ENCODE assay signal across 14 mouse cellular contexts in the genomic region with DNA sequence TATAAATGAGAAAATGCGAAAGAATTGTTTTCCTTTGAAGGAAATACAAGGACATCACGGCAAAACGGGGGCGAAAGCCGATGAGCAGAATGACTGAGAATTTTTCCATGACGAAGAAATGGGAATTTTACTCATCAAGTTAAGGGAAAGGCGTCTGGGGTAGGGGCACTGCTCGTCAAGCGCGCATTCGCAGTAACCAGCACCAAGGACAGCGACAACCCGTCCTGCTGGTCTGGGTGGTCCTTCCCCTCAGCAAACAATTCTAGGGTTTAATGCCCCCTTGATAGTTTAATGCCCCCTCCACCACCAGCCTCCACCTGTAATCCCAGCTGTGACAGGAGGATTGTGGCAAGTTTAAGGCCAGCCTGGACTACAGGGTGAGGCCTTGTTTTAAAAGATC. TPM values are rescaled to one million over a fixed set of nuclear protein-coding genes. Genes with fewer than 3 reads are reported as not detected.
DNase-seq lines count a peak whose midpoint lies in the region; ATAC-seq lines count a peak whose summit lies in the region.
"Had no signal": no experiment of that assay in that cellular context is flagged by ENCODE, and none has a peak within 500 bp of the region (broad histone marks: within the 10 kb centered on the region; RNA-seq: fewer than 3 reads in every experiment).

No protein-coding gene starts in this region.

- no peaks in the 10 kb centered on the region for H3K9me3 ChIP-seq in hindbrain, embryonic 11.5 days (ENCODE audit: control insufficient read depth, low read length)
- no peaks in the 10 kb centered on the region for H3K9me3 ChIP-seq in hindbrain, embryonic 13.5 days
- H3K9me3 ChIP-seq in embryonic facial prominence, embryonic 11.5 days (replicated peaks; ENCODE audit: control insufficient read depth, low read length), result no peaks in the 10 kb centered on the region
- H3K9me3 ChIP-seq: forebrain, embryonic 12.5 days; intestine, embryonic 15.5 days; lung, embryonic 15.5 days had no signal

- no peak overlapping the region for H3K4me3 ChIP-seq in hindbrain, embryonic 11.5 days (ENCODE audit: low read depth, low read length)
- H3K4me3 ChIP-seq in hindbrain, embryonic 13.5 days, result no peak overlapping the region
- no peak overlapping the region for H3K4me3 ChIP-seq in embryonic facial prominence, embryonic 11.5 days (ENCODE audit: low read depth, low read length)
- H3K4me3 ChIP-seq: forebrain, embryonic 12.5 days; intestine, embryonic 15.5 days; lung, embryonic 15.5 days had no signal

- H3K4me2 ChIP-seq in hindbrain, embryonic 11.5 days (replicated peaks; ENCODE audit: low read depth, low read length), result no peak overlapping the region
- no peak overlapping the region for H3K4me2 ChIP-seq in hindbrain, embryonic 13.5 days
- H3K4me2 ChIP-seq in embryonic facial prominence, embryonic 11.5 days (ENCODE audit: low read depth, low read length), result no peak overlapping the region
- H3K4me2 ChIP-seq: forebrain, embryonic 12.5 days; intestine, embryonic 15.5 days; lung, embryonic 15.5 days had no signal

- H3K9ac ChIP-seq in hindbrain, embryonic 11.5 days (ENCODE audit: low read depth, low read length), result no peak overlapping the region
- H3K9ac ChIP-seq in hindbrain, embryonic 13.5 days, result no peak overlapping the region
- no peak overlapping the region for H3K9ac ChIP-seq in embryonic facial prominence, embryonic 11.5 days (replicated peaks; ENCODE audit: low read length)
- H3K9ac ChIP-seq: forebrain, embryonic 12.5 days; intestine, embryonic 15.5 days; lung, embryonic 15.5 days had no signal

- H3K27ac ChIP-seq in hindbrain, embryonic 11.5 days (ENCODE audit: low read depth, low read length), result no peak overlapping the region
- H3K27ac ChIP-seq in hindbrain, embryonic 13.5 days, result no peak overlapping the region
- H3K27ac ChIP-seq in embryonic facial prominence, embryonic 11.5 days (replicated peaks; ENCODE audit: low read depth, low read length), result no peak overlapping the region
- H3K27ac ChIP-seq: forebrain, embryonic 12.5 days; intestine, embryonic 15.5 days; lung, embryonic 15.5 days had no signal

- H3K27me3 ChIP-seq in hindbrain, embryonic 11.5 days (ENCODE audit: control insufficient read depth, insufficient read depth, low read length), result peaks cover 33% of the 10 kb centered on the region
- peaks cover 63% of the 10 kb centered on the region for H3K27me3 ChIP-seq in hindbrain, embryonic 13.5 days
- H3K27me3 ChIP-seq in embryonic facial prominence, embryonic 11.5 days (ENCODE audit: control insufficient read depth, insufficient read depth, low read length), result peaks cover 21% of the 10 kb centered on the region

- no peaks in the 10 kb centered on the region for H3K36me3 ChIP-seq in hindbrain, embryonic 11.5 days (ENCODE audit: control insufficient read depth, insufficient read depth, low read length)
- no peaks in the 10 kb centered on the region for H3K36me3 ChIP-seq in hindbrain, embryonic 13.5 days
- no peaks in the 10 kb centered on the region for H3K36me3 ChIP-seq in embryonic facial prominence, embryonic 11.5 days (replicated peaks; ENCODE audit: control insufficient read depth, insufficient read depth, low read depth, low read length)
- H3K36me3 ChIP-seq: forebrain, embryonic 12.5 days; intestine, embryonic 15.5 days; lung, embryonic 15.5 days had no signal

- DNase-seq in hindbrain, embryonic 11.5 days (ENCODE audit: low spot score), result peak; percentile 67
- peak; percentile 35 for DNase-seq in ovary, postnatal 36 days (ENCODE audit: low spot score)
- DNase-seq in ovary, postnatal 10 days (ENCODE audit: low spot score), result no peak
- DNase-seq in embryonic facial prominence, embryonic 11.5 days (ENCODE audit: low spot score), result peak; percentile 80
- no peak for DNase-seq in lung, adult 18-20 months
- DNase-seq: gastrocnemius, postnatal 36 days; midbrain, embryonic 14.5 days had no signal

- 15% methylated on average over 13 of the region's 13 CpGs for WGBS in hindbrain, embryonic 11.5 days
- WGBS in hindbrain, embryonic 13.5 days, result 13% methylated on average over 13 of the region's 13 CpGs
- WGBS in embryonic facial prominence, embryonic 11.5 days, result 8% methylated on average over 13 of the region's 13 CpGs

- H3K4me1 ChIP-seq in hindbrain, embryonic 11.5 days (replicated peaks; ENCODE audit: control insufficient read depth, insufficient read depth, low read length), result no peaks in the 10 kb centered on the region; the same call in 1 of the 2 replicates
- H3K4me1 ChIP-seq in hindbrain, embryonic 13.5 days (replicated peaks), result peaks cover 9% of the 10 kb centered on the region
- H3K4me1 ChIP-seq in embryonic facial prominence, embryonic 11.5 days (ENCODE audit: control insufficient read depth, insufficient read depth, low read length), result no peaks in the 10 kb centered on the region

- no peak for ATAC-seq in hindbrain, embryonic 11.5 days (ENCODE audit: low FRiP score)
- ATAC-seq in hindbrain, embryonic 13.5 days (ENCODE audit: low FRiP score), result no peak
- no peak for ATAC-seq in embryonic facial prominence, embryonic 11.5 days (replicated peaks; ENCODE audit: insufficient number of reproducible peaks, low FRiP score, low TSS enrichment, low read depth)
- 0 out of 2 replicates have a peak, but pooled peaks have one; percentile 24 for ATAC-seq in megakaryocyte progenitor cell, adult 5-6 weeks (replicated peaks; ENCODE audit: poor library complexity)
- ATAC-seq: intestine, embryonic 15.5 days had no signal

RNA-seq across cellular contexts. Expression of a gene that starts 2.6 kb away (rescaled TPM):
- 1.1 and 1.4 TPM in 2 replicates for polyA plus RNA-seq in hindbrain, embryonic 11.5 days (2014; fragmentation: Nextera tagmentation; extraction: Ambion mirVana)
- 0.86 and 1.2 TPM in 2 replicates for polyA plus RNA-seq in hindbrain, embryonic 13.5 days (2015; fragmentation: Nextera tagmentation; extraction: Ambion mirVana)
- 1.4 and 2.2 TPM in 2 replicates for polyA plus RNA-seq in embryonic facial prominence, embryonic 11.5 days (2014; fragmentation: Nextera tagmentation; extraction: Ambion mirVana)
- total RNA-seq in megakaryocyte progenitor cell, adult 5-6 weeks (2015), result not detected in 2 replicates
- not detected in 2 replicates for total RNA-seq in megakaryocyte progenitor cell, adult 5-6 weeks (2017)

RNA-seq across cellular contexts. Expression of a gene that starts 19.0 kb away (rescaled TPM):
- polyA plus RNA-seq in hindbrain, embryonic 11.5 days (2014; fragmentation: Nextera tagmentation; extraction: Ambion mirVana), result not detected in 2 replicates
- polyA plus RNA-seq in hindbrain, embryonic 13.5 days (2015; fragmentation: Nextera tagmentation; extraction: Ambion mirVana), result not detected in 2 replicates
- not detected in 2 replicates for polyA plus RNA-seq in embryonic facial prominence, embryonic 11.5 days (2014; fragmentation: Nextera tagmentation; extraction: Ambion mirVana)
- total RNA-seq in megakaryocyte progenitor cell, adult 5-6 weeks (2015), result not detected in 2 replicates
- 0.78 TPM in 1 of 2 replicates, not detected in the other for total RNA-seq in megakaryocyte progenitor cell, adult 5-6 weeks (2017)
- total RNA-seq: gastrocnemius, postnatal 36 days had no signal
- polyA plus RNA-seq: forebrain, embryonic 12.5 days; heart, embryonic 16.5 days; intestine, embryonic 15.5 days; lung, embryonic 15.5 days; midbrain, embryonic 14.5 days; stomach, embryonic 16.5 days had no signal

Comparison
In these comparisons a context has a peak if more than half of its experiments do, and no peak if none do; other contexts are left out.
1. DNase-seq: peak in hindbrain, embryonic 11.5 days (single experiment), ovary, postnatal 36 days (single experiment) and embryonic facial prominence, embryonic 11.5 days (single experiment); none in ovary, postnatal 10 days (single experiment) and lung, adult 18-20 months (0 of 2).